ENCODE assay signal across 10 mouse cellular contexts in genomic region chr11:76446251-76446650, GRCm38 (mm10). TPM values are rescaled to one million over a fixed set of nuclear protein-coding genes. Genes with fewer than 3 reads are reported as not detected.
DNase-seq lines count a peak whose midpoint lies in the region; ATAC-seq and TF ChIP-seq lines count a peak whose summit lies in the region.
"Had no signal": no experiment of that assay in that cellular context is flagged by ENCODE, and none has a peak within 500 bp of the region (broad histone marks: within the 10 kb centered on the region; RNA-seq: fewer than 3 reads in every experiment).

No protein-coding gene starts in this region.

- peak; percentile 58 for DNase-seq in lung, postnatal 0 days (ENCODE audit: low spot score)
- no peak for DNase-seq in lung, postnatal 25 days (ENCODE audit: low spot score)
- DNase-seq in embryo, embryonic 10 days (ENCODE audit: low spot score) = peak; percentile 83
- DNase-seq in limb, embryonic 10.5 days (ENCODE audit: low spot score) = peak; percentile 81
- DNase-seq in retina, postnatal 1 day = peak; percentile 78
- DNase-seq in cerebellum, adult 18-20 months = no peak
- DNase-seq in cerebellum, adult 8-10 months = no peak
- no peak for DNase-seq in thymus, postnatal 36 days
- DNase-seq: cerebellum, adult 11 months; right cerebral cortex, adult 18-20 months had no signal

- peaks cover 13% of the 10 kb centered on the region; the same call in 1 of the 2 replicates for H3K36me3 ChIP-seq in lung, postnatal 0 days (ENCODE audit: insufficient read depth, low read length)
- H3K36me3 ChIP-seq in limb, embryonic 10.5 days = peaks cover 59% of the 10 kb centered on the region

- no peak for TF ChIP-seq EP300 in lung, postnatal 0 days (IDR thresholded peaks at IDR 0.05)

- no peak overlapping the region for H3K9ac ChIP-seq in lung, postnatal 0 days (replicated peaks; ENCODE audit: low read depth)

- no peaks in the 10 kb centered on the region for H3K4me1 ChIP-seq in lung, postnatal 0 days (ENCODE audit: insufficient read depth, low read depth, low read length)
- peaks cover 88% of the 10 kb centered on the region for H3K4me1 ChIP-seq in limb, embryonic 10.5 days

- H3K9me3 ChIP-seq in lung, postnatal 0 days (ENCODE audit: low read length) = no peaks in the 10 kb centered on the region
- no peaks in the 10 kb centered on the region for H3K9me3 ChIP-seq in limb, embryonic 10.5 days (replicated peaks)

- no peak for TF ChIP-seq CTCF in lung, postnatal 0 days (IDR thresholded peaks at IDR 0.05)

- peak; percentile 55 for ATAC-seq in lung, postnatal 0 days

- WGBS in lung, postnatal 0 days = 12% methylated on average over 10 of the region's 10 CpGs
- 2% methylated on average over 10 of the region's 10 CpGs for WGBS in limb, embryonic 10.5 days

- H3K4me3 ChIP-seq in lung, postnatal 0 days (ENCODE audit: low read depth, low read length) = no peak overlapping the region
- 0 out of 2 replicates have a peak overlapping the region, but pooled peaks have one; percentile 3 for H3K4me3 ChIP-seq in limb, embryonic 10.5 days

- H3K4me2 ChIP-seq in lung, postnatal 0 days (replicated peaks; ENCODE audit: low read depth, low read length) = no peak overlapping the region

- H3K27ac ChIP-seq in lung, postnatal 0 days (ENCODE audit: low read length) = no peak overlapping the region
- H3K27ac ChIP-seq in limb, embryonic 10.5 days = peak overlapping the region; percentile 86

- no peaks in the 10 kb centered on the region for H3K27me3 ChIP-seq in lung, postnatal 0 days (replicated peaks; ENCODE audit: insufficient read depth, low read length)
- no peaks in the 10 kb centered on the region for H3K27me3 ChIP-seq in limb, embryonic 10.5 days (ENCODE audit: low read depth, poor library complexity, severe bottlenecking)

RNA-seq across cellular contexts. Expression of gene Timm22, which starts 39.5 kb away (rescaled TPM):
- 64.4 and 81.7 TPM in 2 replicates for polyA plus RNA-seq in lung, postnatal 0 days (2015; fragmentation: Nextera tagmentation; extraction: Ambion mirVana)
- 144 and 147 TPM in 2 replicates for polyA plus RNA-seq in limb, embryonic 10.5 days (2016; fragmentation: Nextera tagmentation; extraction: Ambion mirVana)

RNA-seq across cellular contexts. Expression of gene Nxn, which starts 47.3 kb away (rescaled TPM):
- 11.7 and 11.9 TPM in 2 replicates for polyA plus RNA-seq in lung, postnatal 0 days (2015; fragmentation: Nextera tagmentation; extraction: Ambion mirVana)
- polyA plus RNA-seq in limb, embryonic 10.5 days (2016; fragmentation: Nextera tagmentation; extraction: Ambion mirVana) = 53.3 and 55.7 TPM in 2 replicates

Comparison
In these comparisons a context has a peak if more than half of its experiments do, and no peak if none do; other contexts are left out.
1. DNase-seq: peak in lung, postnatal 0 days (single experiment), embryo, embryonic 10 days (single experiment), limb, embryonic 10.5 days (single experiment) and retina, postnatal 1 day (single experiment); none in lung, postnatal 25 days (single experiment), cerebellum, adult 18-20 months (0 of 2), cerebellum, adult 8-10 months (single experiment) and thymus, postnatal 36 days (0 of 2).